Mouse (Mus musculus) ovary, postnatal 10 days (tissue): ENCODE measurements around the gene Ndufb5.
"Not testable (repeated sequence)": the region's sequence is repeated elsewhere in the genome, so short reads cannot be mapped to it uniquely, and the experiment has no call there.

Experiments used
- DNase-seq: peaks from one replicate; pipeline ENCODE4 v3.0.0; 2022; ENCODE audit warnings: low spot score

Gene Ndufb5

DNA sequence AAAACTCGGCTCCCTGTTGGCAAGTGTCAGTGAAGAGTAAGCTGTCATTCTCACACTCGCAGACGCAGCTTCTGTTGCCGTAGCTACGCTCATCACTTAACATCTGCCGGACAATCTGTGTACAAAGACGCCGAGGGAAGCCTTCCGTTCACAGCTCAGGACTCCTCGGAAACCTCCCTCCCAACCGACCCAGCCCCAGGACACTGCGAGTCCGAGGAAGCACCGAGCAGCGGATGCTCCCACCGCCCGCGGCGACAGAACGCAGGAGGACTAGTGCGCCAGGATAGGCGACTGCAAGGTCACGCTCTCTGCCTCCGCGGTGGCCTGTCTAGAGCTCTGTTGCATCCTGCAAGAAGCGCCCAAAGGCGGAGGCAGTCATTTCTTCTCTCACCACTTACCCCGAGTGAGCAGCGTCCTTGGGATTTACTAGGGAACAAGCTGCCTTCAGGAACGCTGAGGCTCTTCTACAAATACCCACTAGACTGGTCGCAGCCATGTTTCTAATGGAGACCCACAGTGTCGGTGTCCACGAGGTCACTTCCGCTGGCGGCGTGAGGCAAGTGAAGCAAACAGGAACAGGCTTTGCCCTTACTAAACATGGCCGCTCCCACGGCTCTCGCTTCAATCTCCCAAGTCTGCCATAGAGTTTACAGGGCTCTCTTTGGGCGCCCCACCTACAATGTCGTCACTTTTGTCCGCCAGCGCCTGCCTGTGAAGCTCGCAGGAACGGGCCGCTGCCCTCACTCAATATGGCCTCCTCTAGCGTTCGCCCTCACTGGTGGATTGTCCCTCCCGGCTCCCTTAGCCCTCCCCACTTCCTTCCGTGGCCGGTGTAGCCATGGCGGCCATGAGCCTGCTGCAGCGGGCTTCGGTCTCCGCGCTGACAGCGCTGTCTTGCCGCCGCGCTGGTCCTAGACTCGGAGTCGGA is at the start of gene Ndufb5:
Gene Ndufb5, plus strand, starts transcription at position 747 of the 928 bp plus-strand sequence.
- DNase-seq: peak; percentile 90

DNA sequence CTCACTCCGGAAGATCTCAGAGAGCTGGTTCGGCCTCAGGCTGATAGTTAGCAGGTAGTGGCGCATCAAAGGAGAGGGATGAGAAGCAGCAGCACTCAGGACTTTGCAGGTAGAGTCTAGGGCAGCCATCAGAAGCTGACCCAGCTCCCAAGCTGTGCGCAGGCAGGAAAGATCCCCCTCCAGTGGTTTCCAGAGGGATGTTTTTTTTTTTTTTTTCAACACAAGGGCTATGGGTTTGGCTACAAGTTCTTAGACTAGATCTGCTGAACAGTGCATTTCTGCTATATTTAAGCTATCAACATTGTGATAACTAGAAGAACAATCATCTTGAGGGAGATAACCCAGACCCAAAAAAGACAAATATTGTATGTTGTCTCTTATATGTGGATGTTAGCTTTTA is 49.6 kb upstream of the Ndufb5 start:
- DNase-seq: no peak

- no peak for DNase-seq
Observed at GRCm38 (mm10) chr3:32689567-32689999, 47.2 kb upstream of the Ndufb5 start.

GRCm38 (mm10) chr3:32690008-32690407 is 46.8 kb upstream of the Ndufb5 start:
- DNase-seq: no peak

- DNase-seq: no peak
Observed at GRCm38 (mm10) chr3:32690901-32691300, 45.9 kb upstream of the Ndufb5 start.

GRCm38 (mm10) chr3:32691841-32692240 is 44.9 kb upstream of the Ndufb5 start:
- no peak for DNase-seq

GRCm38 (mm10) chr3:32694211-32694610 is 42.6 kb upstream of the Ndufb5 start:
- no peak for DNase-seq

DNA sequence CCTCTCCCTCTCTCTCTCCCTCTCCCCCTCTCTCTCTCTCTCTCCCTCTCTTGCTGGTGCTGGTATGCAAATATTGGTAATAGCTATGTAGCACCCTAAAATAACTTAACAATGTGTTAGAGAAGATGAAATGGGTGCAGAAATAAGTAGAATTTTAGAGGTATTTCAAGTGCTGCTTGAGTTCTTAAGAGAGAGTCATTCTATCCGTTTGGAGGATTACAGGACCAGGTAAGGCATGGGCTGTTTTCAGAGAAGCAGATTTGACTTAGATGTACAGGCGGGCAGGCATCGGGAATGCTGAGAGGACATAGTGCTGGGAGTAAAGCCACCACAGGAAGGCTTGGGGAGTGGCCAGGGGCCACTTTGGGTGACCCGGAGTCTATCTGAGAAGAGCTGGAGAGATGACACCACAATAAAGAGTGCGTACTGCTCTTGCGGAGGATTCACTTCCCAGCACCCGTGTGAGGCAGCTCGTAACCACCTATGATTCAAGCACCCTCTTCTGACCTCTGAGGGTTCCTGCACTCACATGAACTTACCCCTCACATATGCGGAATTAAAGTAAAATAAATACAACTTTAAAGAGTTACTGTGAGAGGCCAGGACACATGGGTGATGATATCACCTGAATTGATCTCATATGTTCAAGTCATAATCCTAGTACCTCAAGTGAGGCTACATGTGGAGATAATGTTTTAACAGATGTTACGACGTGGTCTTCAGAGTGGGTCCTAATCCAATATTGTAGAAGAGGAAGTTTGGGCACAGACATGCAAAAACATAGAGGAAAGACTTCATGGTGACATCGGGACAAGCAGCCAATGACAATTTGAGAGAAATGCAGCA is 41.8 kb upstream of the Ndufb5 start:
- no peak for DNase-seq

DNA sequence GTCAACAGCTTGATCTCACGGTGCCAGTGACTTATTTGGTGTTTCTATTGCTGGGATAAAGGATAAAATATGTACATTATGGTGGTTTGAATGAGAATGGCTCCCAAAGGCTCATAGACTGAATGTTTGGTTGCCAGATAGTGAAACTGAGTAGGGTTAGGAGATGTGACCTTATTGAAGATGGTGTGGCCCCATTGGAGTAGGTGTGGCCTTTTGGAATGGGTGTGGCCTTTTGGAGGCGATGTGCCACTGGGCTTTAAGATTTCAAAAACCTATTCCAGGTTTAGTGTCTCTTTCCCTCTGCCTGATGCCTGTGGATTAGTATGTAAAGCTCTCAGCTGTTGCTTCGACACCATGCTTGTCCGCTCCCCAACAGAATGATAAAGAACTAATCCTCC is 41.2 kb upstream of the Ndufb5 start:
- DNase-seq: no peak

GRCm38 (mm10) chr3:32698228-32698863 is 38.4 kb upstream of the Ndufb5 start:
- peak; percentile 73 for DNase-seq

DNA sequence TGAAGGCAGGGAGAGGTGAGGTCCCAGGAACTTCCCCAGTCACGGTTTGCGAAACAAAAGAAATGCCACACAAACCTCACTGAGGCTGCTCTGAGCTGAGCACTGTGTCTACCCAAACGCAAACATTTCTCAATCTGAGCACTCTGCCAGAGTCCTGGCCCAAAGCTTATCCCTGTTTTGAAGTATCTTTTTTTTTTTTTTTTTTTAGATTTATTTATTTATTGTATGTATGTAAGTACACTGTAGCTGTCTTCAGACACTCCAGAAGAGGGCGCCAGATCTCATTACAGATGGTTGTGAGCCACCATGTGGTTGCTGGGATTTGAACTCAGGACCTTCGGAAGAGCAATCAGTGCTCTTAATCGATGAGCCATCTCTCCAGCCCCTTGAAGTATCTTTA is 32.8 kb upstream of the Ndufb5 start:
- not testable (repeated sequence) for DNase-seq

DNA sequence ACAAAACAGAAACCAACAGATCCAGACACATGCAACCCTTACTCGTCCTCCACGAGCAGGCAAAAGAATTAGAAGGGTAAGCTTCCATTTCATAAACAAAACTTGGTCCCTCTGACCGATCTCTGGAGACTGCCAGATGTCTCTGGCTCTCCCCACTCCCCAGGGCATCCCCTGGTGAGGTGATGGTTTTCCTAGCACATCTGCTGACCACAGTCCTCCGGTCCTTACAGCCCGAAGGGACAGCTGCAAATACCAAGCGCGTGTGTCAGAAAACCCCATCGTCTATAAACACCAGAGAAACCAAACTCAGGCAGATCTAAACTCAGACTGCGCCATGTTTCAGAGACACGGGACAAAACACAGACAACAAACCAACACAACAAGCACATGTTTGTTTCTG is 32.2 kb upstream of the Ndufb5 start:
- DNase-seq: not testable (repeated sequence)

GRCm38 (mm10) chr3:32705647-32706348 is 31.0 kb upstream of the Ndufb5 start, which contains the start of gene Actl6a:
Gene Actl6a (plus strand): TSS chr3:32706298.
- not testable (repeated sequence) for DNase-seq

GRCm38 (mm10) chr3:32708052-32708367 is 28.8 kb upstream of the Ndufb5 start:
- no peak for DNase-seq

- DNase-seq: peak; percentile 82
Observed at GRCm38 (mm10) chr3:32708368-32709231, 28.2 kb upstream of the Ndufb5 start.

DNA sequence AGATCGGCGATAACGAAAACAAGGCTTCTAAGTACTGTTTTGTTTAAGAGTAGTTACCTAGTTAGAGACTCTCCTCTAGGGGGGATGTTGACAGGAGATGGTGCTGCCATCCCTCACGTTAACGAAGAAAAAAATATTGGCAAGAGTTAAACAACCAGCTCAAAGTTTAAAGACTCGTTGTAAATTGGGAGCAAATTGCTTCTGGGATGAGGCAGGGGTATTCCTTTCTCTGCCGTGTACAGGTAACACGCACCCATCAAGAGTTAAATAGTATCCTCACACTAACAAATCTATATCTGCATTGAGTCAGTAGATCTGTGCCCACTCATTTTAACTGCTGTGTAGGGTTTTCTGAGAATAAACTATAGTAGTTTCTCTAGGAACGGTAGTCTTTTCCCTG is 27.4 kb upstream of the Ndufb5 start:
- no peak for DNase-seq

- no peak for DNase-seq
Observed at GRCm38 (mm10) chr3:32713711-32714110, 23.1 kb upstream of the Ndufb5 start.

DNA sequence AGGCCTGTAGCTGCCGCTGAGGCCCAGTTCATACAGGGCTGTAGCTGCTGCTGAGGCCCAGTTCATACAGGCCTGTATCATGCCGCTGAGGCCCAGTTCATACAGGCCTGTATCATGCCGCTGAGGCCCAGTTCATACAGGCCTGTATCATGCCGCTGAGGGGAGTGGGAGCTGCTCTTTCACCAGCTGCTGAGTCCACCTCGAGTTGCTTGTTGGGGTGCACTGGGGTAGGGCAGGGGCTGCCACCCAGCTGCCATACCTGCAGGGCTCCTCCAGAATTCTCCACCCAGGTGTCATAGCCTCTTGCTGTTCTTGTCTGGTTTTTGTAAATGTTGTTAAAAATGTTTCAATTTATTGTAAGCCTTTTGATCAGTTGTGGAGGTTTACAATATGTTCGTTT is 19.4 kb upstream of the Ndufb5 start:
- not testable (repeated sequence) for DNase-seq

DNA sequence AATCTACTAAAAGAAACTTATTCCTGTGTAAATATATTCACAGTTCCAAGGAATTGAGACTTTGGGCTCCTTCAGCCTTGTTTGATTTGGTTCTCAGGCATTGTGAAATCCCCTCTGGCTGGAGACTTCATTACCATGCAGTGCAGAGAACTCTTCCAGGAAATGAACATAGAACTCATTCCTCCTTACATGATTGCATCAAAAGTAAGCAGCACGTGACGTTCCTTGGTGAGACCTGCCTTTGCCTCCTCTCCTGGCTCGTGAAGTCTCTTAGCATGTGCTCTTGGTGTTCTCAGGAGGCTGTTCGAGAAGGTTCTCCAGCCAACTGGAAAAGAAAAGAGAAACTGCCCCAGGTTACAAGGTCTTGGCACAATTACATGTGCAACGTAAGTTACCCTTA is 18.5 kb upstream of the Ndufb5 start:
- DNase-seq: no peak

DNA sequence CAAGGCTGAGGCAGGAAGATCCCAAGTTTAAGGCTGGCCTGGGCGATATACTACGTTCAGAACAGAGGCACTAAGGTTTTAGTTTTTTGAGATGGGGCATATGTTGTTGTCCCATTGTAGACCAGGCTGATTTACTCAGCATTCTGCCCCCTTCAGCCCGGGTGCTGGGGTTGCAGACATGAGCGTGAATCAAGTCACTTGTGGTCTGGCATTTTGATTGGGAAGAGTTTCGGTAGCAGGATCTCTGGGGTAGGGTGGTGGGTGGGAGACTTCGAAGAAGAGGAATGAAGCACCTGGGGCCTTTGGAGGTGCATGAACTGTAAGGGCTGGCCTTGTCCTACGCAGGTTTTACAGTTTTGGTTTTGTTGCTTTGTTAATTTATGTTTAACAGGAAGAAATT is 12.6 kb upstream of the Ndufb5 start:
- no peak for DNase-seq

DNA sequence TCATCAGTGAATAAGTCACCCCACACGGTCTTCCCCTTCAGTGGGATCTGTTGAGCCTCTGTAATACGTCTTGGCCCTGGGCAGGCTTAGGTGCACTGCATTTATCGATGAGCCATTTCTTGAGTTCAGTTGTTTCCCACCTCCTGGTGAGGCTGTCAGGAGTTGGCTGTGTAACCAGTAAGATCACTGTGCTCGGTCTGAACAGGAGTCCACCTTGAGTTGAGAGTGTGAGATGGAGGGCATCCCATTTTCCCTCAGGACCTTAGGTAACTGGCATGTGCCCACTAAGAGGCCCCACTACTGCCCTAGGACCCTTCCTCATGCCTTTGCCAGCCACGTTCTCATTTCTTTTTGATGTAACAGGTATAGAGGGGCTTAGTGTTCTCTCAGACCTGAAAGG is 10.8 kb upstream of the Ndufb5 start:
- DNase-seq: no peak
